Mouse (Mus musculus) lung, postnatal 14 days (tissue): ENCODE results near the gene Pcyt2.
A peak's percentile ranks its signal among the peaks of the same experiment; 100 is the strongest.
"Not testable (repeated sequence)": the region's sequence is repeated elsewhere in the genome, so short reads cannot be mapped to it uniquely, and the experiment has no call there.

Source experiments
- DNase-seq: peaks from one replicate; pipeline ENCODE4 v3.0.0; 2021

The Pcyt2 gene

GRCm38 (mm10) chr11:120615167-120615566 is 2.6 kb downstream of the Pcyt2 start:
- no peak for DNase-seq

- no peak for DNase-seq
Observed at GRCm38 (mm10) chr11:120613976-120614375, 3.8 kb downstream of the Pcyt2 start.

GRCm38 (mm10) chr11:120613481-120613972 is 4.2 kb downstream of the Pcyt2 start:
- no peak for DNase-seq

- peak; percentile 78 for DNase-seq
Observed at GRCm38 (mm10) chr11:120612763-120613162, 5.0 kb downstream of the Pcyt2 start.

GRCm38 (mm10) chr11:120610477-120611046 is 7.2 kb downstream of the Pcyt2 start:
- no peak for DNase-seq

GRCm38 (mm10) chr11:120609250-120609649 is 8.5 kb downstream of the Pcyt2 start:
- DNase-seq: no peak

GRCm38 (mm10) chr11:120608241-120609034 is 9.3 kb downstream of the Pcyt2 start, which contains the start of gene Npb:
TSS of gene Npb (plus strand) at chr11:120608477.
- DNase-seq: no peak

GRCm38 (mm10) chr11:120606764-120607163 is 11.0 kb downstream of the Pcyt2 start:
- DNase-seq: no peak

GRCm38 (mm10) chr11:120605667-120606066 is 12.1 kb downstream of the Pcyt2 start:
- DNase-seq: no peak

GRCm38 (mm10) chr11:120603545-120603944 is 14.2 kb downstream of the Pcyt2 start:
- no peak for DNase-seq

GRCm38 (mm10) chr11:120600716-120601115 is 17.0 kb downstream of the Pcyt2 start:
- no peak for DNase-seq

- DNase-seq: no peak
Observed at GRCm38 (mm10) chr11:120598990-120599549, 18.7 kb downstream of the Pcyt2 start.

- peak; percentile 94 for DNase-seq
Observed at GRCm38 (mm10) chr11:120598283-120598989, 19.3 kb downstream of the Pcyt2 start, which contains the start of the genes Alyref and Anapc11. TSS of gene Alyref (minus strand) at chr11:120598365. TSS of gene Anapc11 (plus strand) at chr11:120598421.

GRCm38 (mm10) chr11:120597240-120598235 is 20.2 kb downstream of the Pcyt2 start:
- no peak for DNase-seq

GRCm38 (mm10) chr11:120588531-120588930 is 29.2 kb downstream of the Pcyt2 start:
- no peak for DNase-seq

GRCm38 (mm10) chr11:120583937-120584336 is 33.8 kb downstream of the Pcyt2 start:
- no peak for DNase-seq

- DNase-seq: not testable (repeated sequence)
Observed at GRCm38 (mm10) chr11:120582982-120583293, 34.8 kb downstream of the Pcyt2 start.

GRCm38 (mm10) chr11:120582268-120582981 is 35.3 kb downstream of the Pcyt2 start:
- peak; percentile 58 for DNase-seq

- peak; percentile 90 for DNase-seq
Observed at GRCm38 (mm10) chr11:120581490-120582267, 36.1 kb downstream of the Pcyt2 start, which contains the start of gene Arhgdia. TSS of gene Arhgdia (minus strand) at chr11:120581624.

GRCm38 (mm10) chr11:120580871-120581331 is 36.8 kb downstream of the Pcyt2 start:
- DNase-seq: peak; percentile 60
